Mouse (Mus musculus) adrenal gland (tissue): Measurements from ENCODE around the gene Arhgef3.

ENCODE experiments used
- intact Hi-C: fragments of 180-260 bp; cut with DNase I; formaldehyde crosslinking; loops from one replicate; pipeline ENCODE4 v1.15.1; 2025

The Arhgef3 gene

GRCm38 (mm10) chr14:27108748-27109504 is 5.8 kb upstream of the Arhgef3 start:
- intact Hi-C loops: loop anchor here (10.0 kb wide), 1 partner anchor 306 kb away; no protein-coding TSS in a partner anchor

GRCm38 (mm10) chr14:27115275-27115660 is 569 bp downstream of the Arhgef3 start:
- intact Hi-C loops: no loop called here

- intact Hi-C loops: loop anchor here (2.0 kb wide), 1 partner anchor 67 kb away; no protein-coding TSS in a partner anchor
These were observed 1.3 kb downstream of the Arhgef3 start for GRCm38 (mm10) chr14:27115991-27116390.

GRCm38 (mm10) chr14:27116577-27117165 is 2.0 kb downstream of the Arhgef3 start:
- intact Hi-C loops: loop anchor here (2.0 kb wide), 1 partner anchor 66 kb away; no protein-coding TSS in a partner anchor

GRCm38 (mm10) chr14:27118546-27118945 is 3.8 kb downstream of the Arhgef3 start:
- intact Hi-C loops: no loop called here

GRCm38 (mm10) chr14:27122646-27123045 is 7.9 kb downstream of the Arhgef3 start:
- intact Hi-C loops: no loop called here

- intact Hi-C loops: no loop called here
These were observed 8.8 kb downstream of the Arhgef3 start for GRCm38 (mm10) chr14:27123543-27123942.

GRCm38 (mm10) chr14:27130031-27130430 is 15.3 kb downstream of the Arhgef3 start:
- intact Hi-C loops: no loop called here

- intact Hi-C loops: no loop called here
These were observed 16.0 kb downstream of the Arhgef3 start for GRCm38 (mm10) chr14:27130676-27131075.

GRCm38 (mm10) chr14:27131521-27131920 is 16.8 kb downstream of the Arhgef3 start:
- intact Hi-C loops: no loop called here

- intact Hi-C loops: no loop called here
These were observed 24.2 kb downstream of the Arhgef3 start for GRCm38 (mm10) chr14:27138891-27139290.

- intact Hi-C loops: no loop called here
These were observed 25.3 kb downstream of the Arhgef3 start for GRCm38 (mm10) chr14:27139968-27140367.

- intact Hi-C loops: no loop called here
These were observed 26.8 kb downstream of the Arhgef3 start for GRCm38 (mm10) chr14:27141486-27141885.

GRCm38 (mm10) chr14:27142680-27143079 is 28.0 kb downstream of the Arhgef3 start:
- intact Hi-C loops: no loop called here

GRCm38 (mm10) chr14:27145171-27146045 is 30.7 kb downstream of the Arhgef3 start:
- intact Hi-C loops: no loop called here

- intact Hi-C loops: no loop called here
These were observed 33.0 kb downstream of the Arhgef3 start for GRCm38 (mm10) chr14:27147726-27148125.

GRCm38 (mm10) chr14:27149401-27149800 is 34.7 kb downstream of the Arhgef3 start:
- intact Hi-C loops: no loop called here

- intact Hi-C loops: no loop called here
These were observed 35.4 kb downstream of the Arhgef3 start for GRCm38 (mm10) chr14:27150011-27150640.

- intact Hi-C loops: no loop called here
These were observed 36.7 kb downstream of the Arhgef3 start for GRCm38 (mm10) chr14:27151432-27151831.

GRCm38 (mm10) chr14:27155088-27155487 is 40.4 kb downstream of the Arhgef3 start:
- intact Hi-C loops: no loop called here

GRCm38 (mm10) chr14:27156032-27156431 is 41.3 kb downstream of the Arhgef3 start:
- intact Hi-C loops: no loop called here
